Mouse (Mus musculus): ENCODE measurements around the gene Epo.

DNA sequence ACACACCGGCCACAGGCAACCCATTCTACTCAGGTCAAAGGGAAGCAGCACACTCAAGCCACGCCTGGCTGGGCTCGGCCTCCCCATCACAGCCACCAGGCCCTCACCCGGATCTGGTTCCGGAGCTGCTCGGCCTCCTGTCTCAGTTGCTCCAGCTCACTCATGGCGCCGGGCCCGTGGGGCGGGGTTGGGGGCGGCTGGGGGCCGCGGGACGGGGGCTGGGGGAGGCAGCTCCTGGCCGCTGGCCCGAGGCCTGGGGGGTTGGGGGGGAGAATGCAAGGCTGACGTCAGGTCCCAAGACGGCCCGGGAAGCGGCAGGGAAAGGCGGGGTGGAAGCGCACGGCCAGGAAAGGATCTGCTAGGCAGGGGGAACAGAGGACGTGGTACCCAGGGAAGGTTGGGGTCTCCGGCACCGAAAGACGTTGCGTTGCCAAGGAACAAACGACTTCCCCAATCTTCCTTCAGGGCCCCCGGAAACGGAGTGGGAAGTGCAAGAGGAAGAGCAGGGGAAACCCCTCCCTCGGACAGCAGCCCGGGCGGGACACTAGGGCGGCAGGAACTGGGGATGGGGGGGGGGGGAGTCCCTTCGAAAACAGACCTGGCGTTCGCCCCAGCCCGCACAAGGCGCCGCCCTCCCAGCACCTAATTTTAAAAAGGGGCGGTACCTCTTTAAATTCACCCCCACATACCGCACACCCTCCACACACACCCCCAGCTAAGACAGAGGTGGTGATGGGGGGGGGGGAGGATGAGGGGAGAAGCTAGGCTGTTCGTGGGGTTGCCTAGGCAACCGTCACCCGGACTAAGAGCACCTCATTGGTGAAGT, 2.2 kb downstream of the Epo start:
- TF ChIP-seq CTCF (IDR thresholded peaks at IDR 0.05; ENCODE audit: borderline replicate concordance, insufficient read depth, low read depth, low read length): no peak
- no peak for TF ChIP-seq POLR2A (IDR thresholded peaks at IDR 0.05; ENCODE audit: borderline replicate concordance, insufficient read depth, low read length)

All from cerebellum, adult 2 months (tissue).